Mouse (Mus musculus): ENCODE measurements at regions not wholly inside any gene's neighbourhood (a gene's known extent, or its start where the extent isn't known, plus 50 kb on each side); places are given as distances from the start of the nearest gene placed in this dataset.

- peak overlapping the region; percentile 76 for H3K27ac ChIP-seq (ENCODE audit: low read depth, low read length)
- no peak overlapping the region for H3K4me3 ChIP-seq (ENCODE audit: low read depth, low read length)
- no peak for ATAC-seq (ENCODE audit: low FRiP score)
- peak; percentile 19; the same call in 1 of the 2 replicates for TF ChIP-seq CTCF (IDR thresholded peaks at IDR 0.05)
- H3K4me1 ChIP-seq (ENCODE audit: insufficient read depth, low read length), result peaks cover 11% of the 10 kb centered on the region
- H3K36me3 ChIP-seq (ENCODE audit: insufficient read depth, low read length), result no peaks in the 10 kb centered on the region
- H3K4me2 ChIP-seq (ENCODE audit: low read depth, low read length, poor library complexity, severe bottlenecking), result peak overlapping the region; percentile 43; the same call in 1 of the 2 replicates
- no peak overlapping the region for H3K9ac ChIP-seq (replicated peaks; ENCODE audit: low read length, poor library complexity, severe bottlenecking)
- DNase-seq (ENCODE audit: low spot score), result no peak
- 43% methylated on average over 21 of the region's 21 CpGs for WGBS
- no peaks in the 10 kb centered on the region for H3K27me3 ChIP-seq (ENCODE audit: insufficient read depth, low read length)
- no peaks in the 10 kb centered on the region for H3K9me3 ChIP-seq (ENCODE audit: low read length)
Observed at GRCm38 (mm10) chr5:111943337-111944162, 209.8 kb downstream of the Gm26897 start.

- peak; percentile 78 for ATAC-seq (ENCODE audit: low FRiP score)
- no peak for TF ChIP-seq CTCF (IDR thresholded peaks at IDR 0.05)
Observed at GRCm38 (mm10) chr5:111944273-111944971, 210.7 kb downstream of the Gm26897 start.

DNA sequence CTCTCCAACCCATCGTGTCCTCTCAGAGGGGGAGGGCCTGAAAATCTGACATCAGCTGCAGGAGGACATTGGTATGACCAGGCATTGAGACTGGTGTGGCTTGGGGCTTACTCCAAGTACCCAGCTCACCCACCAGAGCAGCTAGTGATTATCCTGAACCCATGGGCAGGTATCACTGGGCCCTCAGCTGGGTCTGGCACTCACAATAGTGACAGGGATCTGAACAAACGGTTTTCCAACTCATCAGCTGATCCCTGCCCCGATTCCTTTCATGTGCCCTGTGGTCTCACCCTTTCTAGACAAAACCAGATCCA, 211.2 kb downstream of the Gm26897 start:
- H3K4me2 ChIP-seq (ENCODE audit: low read depth, low read length, poor library complexity, severe bottlenecking), result peak overlapping the region; percentile 43
- H3K27ac ChIP-seq (ENCODE audit: low read depth, low read length), result peak overlapping the region; percentile 76
- H3K4me3 ChIP-seq (ENCODE audit: low read depth, low read length), result no peak overlapping the region
- 40% methylated on average over 3 of the region's 3 CpGs for WGBS
- no peaks in the 10 kb centered on the region for H3K36me3 ChIP-seq (ENCODE audit: insufficient read depth, low read length)
- ATAC-seq (ENCODE audit: low FRiP score) (0 out of 2 replicates have a peak, but pooled peaks have one; percentile 39), DNase-seq (ENCODE audit: low spot score) (no peak)
- no peaks in the 10 kb centered on the region for H3K27me3 ChIP-seq (ENCODE audit: insufficient read depth, low read length)
- peak overlapping the region; percentile 33 for H3K9ac ChIP-seq (replicated peaks; ENCODE audit: low read length, poor library complexity, severe bottlenecking)
- H3K9me3 ChIP-seq (ENCODE audit: low read length), result no peaks in the 10 kb centered on the region
- peaks cover 11% of the 10 kb centered on the region for H3K4me1 ChIP-seq (ENCODE audit: insufficient read depth, low read length)
- TF ChIP-seq CTCF (IDR thresholded peaks at IDR 0.05), result no peak

More at GRCm38 (mm10) chr5:111944273-111944971, 210.7 kb downstream of the Gm26897 start:
- Histone ChIP-seq H3K4me1 (ENCODE audit: insufficient read depth, low read length) (peaks cover 11% of the 10 kb centered on the region), H3K4me3 (ENCODE audit: low read depth, low read length) (peak overlapping the region; percentile 3; the same call in 1 of the 2 replicates), H3K9me3 (ENCODE audit: low read length) (no peaks in the 10 kb centered on the region), H3K27ac (ENCODE audit: low read depth, low read length) (peak overlapping the region; percentile 76), H3K36me3 (ENCODE audit: insufficient read depth, low read length) (no peaks in the 10 kb centered on the region), H3K4me2 (ENCODE audit: low read depth, low read length, poor library complexity, severe bottlenecking) (peak overlapping the region; percentile 43), H3K27me3 (ENCODE audit: insufficient read depth, low read length) (no peaks in the 10 kb centered on the region), H3K9ac (replicated peaks; ENCODE audit: low read length, poor library complexity, severe bottlenecking) (peak overlapping the region; percentile 33; the same call in 1 of the 2 replicates)
- peak; percentile 75 for DNase-seq (ENCODE audit: low spot score)
- 14% methylated on average over 25 of the region's 28 CpGs for WGBS

- H3K27ac ChIP-seq (ENCODE audit: low read depth, low read length), result no peak overlapping the region
- H3K9me3 ChIP-seq (ENCODE audit: low read length), result no peaks in the 10 kb centered on the region
- H3K9ac ChIP-seq (replicated peaks; ENCODE audit: low read length, poor library complexity, severe bottlenecking), result no peak overlapping the region
- 86% methylated on average over 11 of the region's 11 CpGs for WGBS
- ATAC-seq (ENCODE audit: low FRiP score), result no peak
- no peak for TF ChIP-seq CTCF (IDR thresholded peaks at IDR 0.05)
- H3K4me1 ChIP-seq (ENCODE audit: insufficient read depth, low read length), result peaks cover 11% of the 10 kb centered on the region
- no peak for DNase-seq (ENCODE audit: low spot score)
- H3K36me3 ChIP-seq (ENCODE audit: insufficient read depth, low read length), result no peaks in the 10 kb centered on the region
- no peak overlapping the region for H3K4me2 ChIP-seq (ENCODE audit: low read depth, low read length, poor library complexity, severe bottlenecking)
- H3K4me3 ChIP-seq (ENCODE audit: low read depth, low read length), result no peak overlapping the region
- H3K27me3 ChIP-seq (ENCODE audit: insufficient read depth, low read length), result no peaks in the 10 kb centered on the region
Observed at GRCm38 (mm10) chr5:111946281-111946680, 212.6 kb downstream of the Gm26897 start.

GRCm38 (mm10) chr5:111957698-111958097, 224.0 kb downstream of the Gm26897 start:
- H3K36me3 ChIP-seq (ENCODE audit: insufficient read depth, low read length), result no peaks in the 10 kb centered on the region
- WGBS, result 25% methylated on average over 28 of the region's 28 CpGs
- peak overlapping the region; percentile 7; the same call in 1 of the 2 replicates for H3K4me2 ChIP-seq (ENCODE audit: low read depth, low read length, poor library complexity, severe bottlenecking)
- DNase-seq (ENCODE audit: low spot score), result no peak
- H3K9me3 ChIP-seq (ENCODE audit: low read length), result no peaks in the 10 kb centered on the region
- no peak overlapping the region for H3K9ac ChIP-seq (replicated peaks; ENCODE audit: low read length, poor library complexity, severe bottlenecking)
- ATAC-seq (ENCODE audit: low FRiP score), result no peak
- no peak overlapping the region for H3K4me3 ChIP-seq (ENCODE audit: low read depth, low read length)
- 0 out of 2 replicates have a peak, but pooled peaks cover 4% of the 10 kb centered on the region for H3K4me1 ChIP-seq (ENCODE audit: insufficient read depth, low read length)
- no peak for TF ChIP-seq CTCF (IDR thresholded peaks at IDR 0.05)
- H3K27ac ChIP-seq (ENCODE audit: low read depth, low read length), result no peak overlapping the region
- H3K27me3 ChIP-seq (ENCODE audit: insufficient read depth, low read length), result no peaks in the 10 kb centered on the region; the same call in 1 of the 2 replicates
